Mouse (Mus musculus) forebrain, embryonic 11.5 days (tissue): ENCODE results near the gene Aamp. TPM values are rescaled to one million over a fixed set of nuclear protein-coding genes. Genes with fewer than 3 reads are reported as not detected.

Source experiments
- ATAC-seq: fragments of 200-750 bp; cut with Nextera tagmentation; replicated peaks from 2 replicates; pipeline ENCODE4 v1.8.0; 2017; ENCODE audit warnings: moderate TSS enrichment; ENCODE audit not compliant: low FRiP score
- DNase-seq: peaks from one replicate; pipeline ENCODE4 v3.0.0-alpha.2; 2017; ENCODE audit warnings: low spot score
- H3K27ac ChIP-seq: fragments of 300-500 bp; sonication (generic); 2 replicates; pipeline ENCODE4 v1.5.1; 2014; ENCODE audit warnings: low read depth, low read length
- H3K27me3 ChIP-seq: fragments of 300-500 bp; sonication (generic); 2 replicates; pipeline ENCODE4 v1.6.1; 2014; ENCODE audit warnings: mild to moderate bottlenecking, low read length, mixed read lengths; ENCODE audit not compliant: control insufficient read depth, insufficient read depth
- H3K36me3 ChIP-seq: fragments of 300-500 bp; sonication (generic); 2 replicates; pipeline ENCODE4 v1.6.1; 2014; ENCODE audit warnings: mild to moderate bottlenecking, low read length, moderate library complexity, mixed read lengths; ENCODE audit not compliant: control insufficient read depth, insufficient read depth
- H3K4me1 ChIP-seq: fragments of 300-500 bp; sonication (generic); replicated peaks from 2 replicates; pipeline ENCODE4 v1.6.1; 2014; ENCODE audit warnings: low read length, mixed read lengths; ENCODE audit not compliant: control insufficient read depth, insufficient read depth
- H3K4me2 ChIP-seq: fragments of 300-500 bp; sonication (generic); 2 replicates; pipeline ENCODE4 v1.6.1; 2014; ENCODE audit warnings: low read depth, mild to moderate bottlenecking, low read length, moderate library complexity, mixed read lengths; ENCODE audit not compliant: severe bottlenecking
- H3K4me3 ChIP-seq: fragments of 300-500 bp; sonication (generic); 2 replicates; pipeline ENCODE4 v1.5.1; 2014; ENCODE audit warnings: low read depth, low read length
- H3K9ac ChIP-seq: fragments of 300-500 bp; sonication (generic); 2 replicates; pipeline ENCODE4 v1.6.1; 2014; ENCODE audit warnings: low read length
- H3K9me3 ChIP-seq: fragments of 300-500 bp; sonication (generic); 2 replicates; pipeline ENCODE4 v1.6.1; 2016; ENCODE audit warnings: low read length, mixed read lengths; ENCODE audit not compliant: control insufficient read depth
- WGBS: fragments of 180-500 bp; shearing (Covaris S2); extraction: QIAGEN DNeasy Blood & Tissue Kit; methylation state at CpG from one replicate; pipeline ENCODE4 v1.1.7; 2014; 5-methylcytosine and 5-hydroxymethylcytosine counted together
- polyA plus RNA-seq: library from polyadenylated mRNA; unstranded; fragments of >200 nt; fragmentation: Nextera tagmentation; extraction: Ambion mirVana; gene quantifications from 2 replicates; pipeline ENCODE4 v1.2.1, GENCODE M21; 2014

The Aamp gene
- polyA plus RNA-seq, 1 experiment from 2014 or later: 185 TPM

GRCm38 (mm10) chr1:74316114-74316827 is 31.7 kb upstream of the Aamp start:
- H3K36me3 ChIP-seq: no peaks in the 10 kb centered on the region
- H3K4me2 ChIP-seq: no peak overlapping the region
- no peak overlapping the region for H3K27ac ChIP-seq
- ATAC-seq: no peak
- no peak overlapping the region for H3K4me3 ChIP-seq
- no peak overlapping the region for H3K9ac ChIP-seq
- H3K4me1 ChIP-seq: no peaks in the 10 kb centered on the region
- H3K27me3 ChIP-seq: no peaks in the 10 kb centered on the region
- no peaks in the 10 kb centered on the region for H3K9me3 ChIP-seq
- no peak for DNase-seq
- 92% methylated on average over 4 of the region's 4 CpGs for WGBS

GRCm38 (mm10) chr1:74314796-74315195 is 30.3 kb upstream of the Aamp start:
- H3K27me3 ChIP-seq: no peaks in the 10 kb centered on the region
- H3K9me3 ChIP-seq: no peaks in the 10 kb centered on the region
- ATAC-seq (no peak), DNase-seq (no peak)
- WGBS: 91% methylated on average over 3 of the region's 3 CpGs
- no peak overlapping the region for H3K27ac ChIP-seq
- no peak overlapping the region for H3K4me2 ChIP-seq
- H3K9ac ChIP-seq: no peak overlapping the region
- no peaks in the 10 kb centered on the region for H3K36me3 ChIP-seq
- H3K4me1 ChIP-seq: no peaks in the 10 kb centered on the region
- H3K4me3 ChIP-seq: no peak overlapping the region

GRCm38 (mm10) chr1:74313049-74313692 is 28.6 kb upstream of the Aamp start:
- Histone ChIP-seq H3K9ac (no peak overlapping the region), H3K36me3 (no peaks in the 10 kb centered on the region), H3K4me3 (no peak overlapping the region), H3K27me3 (no peaks in the 10 kb centered on the region), H3K4me2 (no peak overlapping the region), H3K27ac (no peak overlapping the region), H3K9me3 (no peaks in the 10 kb centered on the region), H3K4me1 (no peaks in the 10 kb centered on the region)
- WGBS: 6% methylated on average over 3 of the region's 3 CpGs
- DNase-seq (no peak), ATAC-seq (no peak)

- H3K4me3 ChIP-seq: no peak overlapping the region
- 70% methylated on average over 3 of the region's 3 CpGs for WGBS
- no peaks in the 10 kb centered on the region for H3K9me3 ChIP-seq
- no peak overlapping the region for H3K27ac ChIP-seq
- no peak for DNase-seq
- no peaks in the 10 kb centered on the region for H3K36me3 ChIP-seq
- no peaks in the 10 kb centered on the region for H3K27me3 ChIP-seq
- no peak overlapping the region for H3K4me2 ChIP-seq
- no peaks in the 10 kb centered on the region for H3K4me1 ChIP-seq
- no peak for ATAC-seq
- no peak overlapping the region for H3K9ac ChIP-seq
Observed at GRCm38 (mm10) chr1:74309767-74310166, 25.2 kb upstream of the Aamp start.

GRCm38 (mm10) chr1:74308001-74308964 is 23.7 kb upstream of the Aamp start:
- ATAC-seq (no peak), DNase-seq (no peak)
- Histone ChIP-seq H3K4me1 (no peaks in the 10 kb centered on the region; the same call in 1 of the 2 replicates), H3K27me3 (0 out of 2 replicates have a peak, but pooled peaks cover 2% of the 10 kb centered on the region), H3K36me3 (no peaks in the 10 kb centered on the region), H3K9me3 (no peaks in the 10 kb centered on the region), H3K27ac (no peak overlapping the region), H3K9ac (no peak overlapping the region), H3K4me3 (no peak overlapping the region), H3K4me2 (no peak overlapping the region)
- WGBS: 79% methylated on average over 10 of the region's 10 CpGs

GRCm38 (mm10) chr1:74307146-74307545 is 22.6 kb upstream of the Aamp start:
- no peak overlapping the region for H3K27ac ChIP-seq

GRCm38 (mm10) chr1:74305522-74305921 is 21.0 kb upstream of the Aamp start, which contains the start of gene Tmbim1:
Gene Tmbim1 (minus strand): TSS chr1:74305622.
- Histone ChIP-seq H3K9ac (no peak within 1 kb of the TSS), H3K36me3 (no peaks in the 10 kb centered on the region), H3K4me1 (no peaks in the 10 kb centered on the region; the same call in 1 of the 2 replicates), H3K4me2 (peak within 1 kb of the TSS; percentile 93), H3K27me3 (0 out of 2 replicates have a peak, but pooled peaks cover 2% of the 10 kb centered on the region), H3K9me3 (no peaks in the 10 kb centered on the region), H3K27ac (no peak within 1 kb of the TSS), H3K4me3 (no peak within 1 kb of the TSS)
- ATAC-seq (no peak), DNase-seq (no peak)
- 85% methylated on average over 2 of the region's 2 CpGs for whole genome bisulfite sequencing

More at GRCm38 (mm10) chr1:74307146-74307545, 22.6 kb upstream of the Aamp start:
- H3K9me3 ChIP-seq: no peaks in the 10 kb centered on the region
- H3K4me2 ChIP-seq: no peak overlapping the region
- 88% methylated on average over 1 of the region's 1 CpGs for WGBS
- H3K9ac ChIP-seq: no peak overlapping the region
- H3K27me3 ChIP-seq: 0 out of 2 replicates have a peak, but pooled peaks cover 2% of the 10 kb centered on the region
- no peaks in the 10 kb centered on the region for H3K36me3 ChIP-seq
- H3K4me3 ChIP-seq: no peak overlapping the region
- ATAC-seq: no peak
- no peak for DNase-seq
- H3K4me1 ChIP-seq: no peaks in the 10 kb centered on the region; the same call in 1 of the 2 replicates

- H3K27ac ChIP-seq: no peak overlapping the region
- H3K4me1 ChIP-seq: no peaks in the 10 kb centered on the region; the same call in 1 of the 2 replicates
- H3K9me3 ChIP-seq: no peaks in the 10 kb centered on the region
- no peak overlapping the region for H3K4me2 ChIP-seq
- H3K36me3 ChIP-seq: no peaks in the 10 kb centered on the region
- WGBS: 86% methylated on average over 4 of the region's 4 CpGs
- no peak overlapping the region for H3K4me3 ChIP-seq
- H3K27me3 ChIP-seq: 0 out of 2 replicates have a peak, but pooled peaks cover 2% of the 10 kb centered on the region
- ATAC-seq (no peak), DNase-seq (no peak)
- H3K9ac ChIP-seq: no peak overlapping the region
Observed at GRCm38 (mm10) chr1:74304946-74305345, 20.4 kb upstream of the Aamp start.
